Mouse (Mus musculus) spleen, adult 18-20 months (tissue): ENCODE data around the gene Tmcc1.
"Not testable (repeated sequence)": the region's sequence is repeated elsewhere in the genome, so short reads cannot be mapped to it uniquely, and the experiment has no call there.

Experiments
- DNase-seq, 2 experiments: peaks; one replicate each; pipeline ENCODE4 v3.0.0; 2022; ENCODE audit warnings: mixed read lengths in 2 of 2

Tmcc1 gene

GRCm38 (mm10) chr6:116141696-116142095 lies 51.6 kb downstream of the Tmcc1 start:
- no peak for DNase-seq

- no peak for DNase-seq
Measured at GRCm38 (mm10) chr6:116140782-116141181, 52.5 kb downstream of the Tmcc1 start.

GRCm38 (mm10) chr6:116139143-116139856 lies 54.0 kb downstream of the Tmcc1 start:
- no peak for DNase-seq

- no peak for DNase-seq
Measured at GRCm38 (mm10) chr6:116135971-116136632, 57.2 kb downstream of the Tmcc1 start.

- no peak for DNase-seq
Measured at GRCm38 (mm10) chr6:116133756-116134155, 59.5 kb downstream of the Tmcc1 start.

GRCm38 (mm10) chr6:116131771-116132170 lies 61.5 kb downstream of the Tmcc1 start:
- no peak for DNase-seq

- DNase-seq = no peak
Measured at GRCm38 (mm10) chr6:116128710-116129109, 64.6 kb downstream of the Tmcc1 start.

GRCm38 (mm10) chr6:116127918-116128443 lies 65.3 kb downstream of the Tmcc1 start:
- no peak for DNase-seq

- no peak for DNase-seq
Measured at GRCm38 (mm10) chr6:116126577-116126976, 66.7 kb downstream of the Tmcc1 start.

- no peak for DNase-seq
Measured at GRCm38 (mm10) chr6:116122881-116123280, 70.4 kb downstream of the Tmcc1 start.

- DNase-seq = no peak
Measured at GRCm38 (mm10) chr6:116119669-116120068, 73.6 kb downstream of the Tmcc1 start.

GRCm38 (mm10) chr6:116116634-116117033 lies 76.7 kb downstream of the Tmcc1 start:
- DNase-seq = not testable (repeated sequence)

- DNase-seq = no peak
Measured at GRCm38 (mm10) chr6:116110588-116110987, 82.7 kb downstream of the Tmcc1 start.

GRCm38 (mm10) chr6:116107471-116108358 lies 85.6 kb downstream of the Tmcc1 start:
- DNase-seq = no peak

GRCm38 (mm10) chr6:116106967-116107470 lies 86.3 kb downstream of the Tmcc1 start:
- DNase-seq = no peak

- DNase-seq = no peak
Measured at GRCm38 (mm10) chr6:116097579-116097978, 95.7 kb downstream of the Tmcc1 start.

GRCm38 (mm10) chr6:116089402-116089801 lies 103.9 kb downstream of the Tmcc1 start:
- no peak for DNase-seq

- DNase-seq = no peak
Measured at GRCm38 (mm10) chr6:116086036-116086435, 107.2 kb downstream of the Tmcc1 start.

- no peak for DNase-seq
Measured at GRCm38 (mm10) chr6:116082239-116082638, 111.0 kb downstream of the Tmcc1 start.

GRCm38 (mm10) chr6:116081375-116081774 lies 111.9 kb downstream of the Tmcc1 start:
- DNase-seq = no peak

GRCm38 (mm10) chr6:116080756-116081155 lies 112.5 kb downstream of the Tmcc1 start:
- DNase-seq = no peak

GRCm38 (mm10) chr6:116077608-116078007 lies 115.7 kb downstream of the Tmcc1 start:
- no peak for DNase-seq

- DNase-seq = no peak
Measured at GRCm38 (mm10) chr6:116074892-116075291, 118.4 kb downstream of the Tmcc1 start.
